Mouse (Mus musculus) limb, embryonic 10.5 days (tissue): ENCODE results near the gene Ttc5. TPM values are rescaled to one million over a fixed set of nuclear protein-coding genes. Genes with fewer than 3 reads are reported as not detected.
"Not testable (repeated sequence)": the region's sequence is repeated elsewhere in the genome, so short reads cannot be mapped to it uniquely, and the experiment has no call there.

ENCODE experiments used
- DNase-seq: peaks from one replicate; pipeline ENCODE4 v3.0.0-alpha.2; 2017; ENCODE audit warnings: low spot score
- H3K27ac ChIP-seq: fragments of 300-500 bp; sonication (generic); 2 replicates; pipeline ENCODE4 v1.5.1; 2016; ENCODE audit warnings: mild to moderate bottlenecking
- H3K27me3 ChIP-seq: fragments of 300-500 bp; sonication (generic); 2 replicates; pipeline ENCODE4 v1.6.1; 2016; ENCODE audit warnings: low read depth, mild to moderate bottlenecking; ENCODE audit not compliant: poor library complexity, severe bottlenecking
- H3K36me3 ChIP-seq: fragments of 300-500 bp; sonication (generic); 2 replicates; pipeline ENCODE4 v1.6.1; 2016; ENCODE audit warnings: mild to moderate bottlenecking, moderate library complexity
- H3K4me1 ChIP-seq: fragments of 300-500 bp; sonication (generic); 2 replicates; pipeline ENCODE4 v1.6.1; 2016
- H3K4me3 ChIP-seq: fragments of 300-500 bp; sonication (generic); 2 replicates; pipeline ENCODE4 v1.5.1; 2016; ENCODE audit warnings: mild to moderate bottlenecking, moderate library complexity
- H3K9me3 ChIP-seq: fragments of 300-500 bp; sonication (generic); replicated peaks from 2 replicates; pipeline ENCODE4 v1.6.1; 2016; ENCODE audit warnings: mild to moderate bottlenecking
- WGBS: fragments of 180-500 bp; shearing (Covaris S2); methylation state at CpG from one replicate; pipeline ENCODE4 v1.1.7; 2016; 5-methylcytosine and 5-hydroxymethylcytosine counted together
- polyA plus RNA-seq: library from polyadenylated mRNA; unstranded; fragments of >200 nt; fragmentation: Nextera tagmentation; extraction: Ambion mirVana; gene quantifications from 2 replicates; pipeline ENCODE4 v1.2.1, GENCODE M21; 2016

Ttc5 gene
- polyA plus RNA-seq, 1 experiment from 2014 or later = 96.1 TPM

- no peaks in the 10 kb centered on the region for H3K27me3 ChIP-seq
- no peak overlapping the region for H3K27ac ChIP-seq
- H3K4me3 ChIP-seq = no peak overlapping the region
- no peak for DNase-seq
- no peaks in the 10 kb centered on the region for H3K9me3 ChIP-seq
- H3K36me3 ChIP-seq = no peaks in the 10 kb centered on the region
- WGBS = 77% methylated on average over 2 of the region's 2 CpGs
- no peaks in the 10 kb centered on the region for H3K4me1 ChIP-seq
These were observed 43.7 kb downstream of the Ttc5 start for GRCm38 (mm10) chr14:50741584-50741983.

DNA sequence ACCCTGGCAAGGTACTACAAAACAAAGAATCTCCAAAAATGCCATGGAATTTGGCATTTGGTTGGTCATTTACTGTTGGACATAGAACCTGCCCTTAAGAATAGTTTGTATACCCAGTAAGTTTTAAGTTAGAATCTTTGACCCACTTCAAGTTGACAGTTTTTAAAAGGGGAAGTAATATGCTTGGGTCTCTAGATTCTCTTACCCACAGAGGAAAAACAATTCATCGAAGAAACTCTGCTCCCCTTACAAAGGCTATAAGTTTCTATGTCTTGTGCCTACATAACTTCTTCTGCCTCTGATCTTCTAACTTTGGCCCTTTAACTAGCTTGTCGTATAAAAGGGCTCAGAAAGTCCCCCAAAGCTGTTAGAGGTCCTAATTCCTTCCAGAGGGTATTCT, 45.0 kb downstream of the Ttc5 start:
- DNase-seq = no peak
- H3K36me3 ChIP-seq = no peaks in the 10 kb centered on the region
- H3K4me3 ChIP-seq = no peak overlapping the region
- no peaks in the 10 kb centered on the region for H3K27me3 ChIP-seq
- H3K4me1 ChIP-seq = no peaks in the 10 kb centered on the region
- no peak overlapping the region for H3K27ac ChIP-seq
- H3K9me3 ChIP-seq = no peaks in the 10 kb centered on the region
- whole genome bisulfite sequencing = 74% methylated on average over 2 of the region's 2 CpGs

DNA sequence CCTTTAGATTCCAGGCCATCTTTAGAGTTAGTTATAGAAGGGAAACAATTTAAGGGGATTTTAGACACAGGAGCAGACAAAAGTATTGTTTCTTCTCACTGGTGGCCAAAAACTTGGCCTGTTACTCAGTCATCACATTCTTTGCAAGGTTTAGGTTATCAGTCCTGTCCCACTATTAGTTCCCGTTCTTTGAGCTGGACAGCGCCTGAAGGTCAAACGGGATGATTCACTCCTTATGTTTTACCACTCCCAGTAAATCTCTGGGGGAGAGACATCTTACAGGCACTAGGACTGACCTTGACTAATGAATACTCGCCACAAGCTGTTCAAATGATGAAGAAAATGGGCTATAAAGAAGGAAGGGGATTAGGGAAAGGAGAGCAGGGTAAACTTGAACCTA, 62.9 kb downstream of the Ttc5 start:
- H3K27ac ChIP-seq, DNase-seq, H3K4me1 ChIP-seq, H3K4me3 ChIP-seq, H3K9me3 ChIP-seq, H3K36me3 ChIP-seq, H3K27me3 ChIP-seq: not testable (repeated sequence)
- WGBS = 88% methylated on average over 3 of the region's 4 CpGs

GRCm38 (mm10) chr14:50719875-50720274, 65.4 kb downstream of the Ttc5 start:
- H3K4me3 ChIP-seq, DNase-seq, H3K27me3 ChIP-seq, H3K4me1 ChIP-seq, H3K27ac ChIP-seq, H3K9me3 ChIP-seq, H3K36me3 ChIP-seq: not testable (repeated sequence)
- WGBS = 92% methylated on average over 15 of the region's 15 CpGs

Other genes starting within 250 kb of the Ttc5 start
- not detected in 2 replicates for gene Olfr744, start 170.6 kb downstream of the Ttc5 start, polyA plus RNA-seq
- not detected in 2 replicates for gene Olfr745, start 146.1 kb downstream of the Ttc5 start, polyA plus RNA-seq
- not detected in 2 replicates for gene Olfr746, start 138.4 kb downstream of the Ttc5 start, polyA plus RNA-seq
- not detected in 2 replicates for gene Olfr747, start 92.3 kb downstream of the Ttc5 start, polyA plus RNA-seq
- not detected in 2 replicates for gene Olfr748, start 78.1 kb downstream of the Ttc5 start, polyA plus RNA-seq
- gene Olfr749, start 40.4 kb downstream of the Ttc5 start, polyA plus RNA-seq = not detected in 2 replicates
- not detected in 2 replicates for gene Ccnb1ip1, start 22.2 kb upstream of the Ttc5 start, polyA plus RNA-seq
- 63.3 and 77.2 TPM in 2 replicates for gene Parp2, start 22.3 kb upstream of the Ttc5 start, polyA plus RNA-seq
- 3.8 and 5.7 TPM in 2 replicates for gene Tep1, start 85.0 kb upstream of the Ttc5 start, polyA plus RNA-seq
- 0.06 and 0.10 TPM in 2 replicates for gene Klhl33, start 112.0 kb upstream of the Ttc5 start, polyA plus RNA-seq
- gene Osgep, start 139.4 kb upstream of the Ttc5 start, polyA plus RNA-seq = 179 and 201 TPM in 2 replicates
- gene Apex1, start 139.4 kb upstream of the Ttc5 start, polyA plus RNA-seq = 526 and 613 TPM in 2 replicates
- gene Pip4p1, start 145.3 kb upstream of the Ttc5 start, polyA plus RNA-seq = 45.4 and 51.9 TPM in 2 replicates
- 88.3 and 89.7 TPM in 2 replicates for gene Pnp, start 145.6 kb upstream of the Ttc5 start, polyA plus RNA-seq
- gene Gm49342, start 159.0 kb upstream of the Ttc5 start, polyA plus RNA-seq = not detected in 2 replicates
- 0.48 and 0.65 TPM in 2 replicates for gene Pnp2, start 170.5 kb upstream of the Ttc5 start, polyA plus RNA-seq
- gene Rnase10, start 222.2 kb upstream of the Ttc5 start, polyA plus RNA-seq = not detected in 2 replicates